Mouse (Mus musculus): ENCODE measurements around the gene Nat8f2.

GRCm38 (mm10) chr6:85820837-85821236 is 48.1 kb downstream of the Nat8f2 start, which contains the start of the genes Nat8f6 and Nat8f5:
- TF ChIP-seq CTCF (IDR thresholded peaks at IDR 0.05 in 2 of 3, conservative IDR thresholded peaks at IDR 0.05 in 1 of 3; ENCODE audit: control insufficient read depth in 1 of 3, insufficient read depth in 1 of 3, low read depth in 2 of 3, low read length in 3 of 3, poor library complexity in 1 of 3, severe bottlenecking in 1 of 3) (no peak), TCF12 (IDR thresholded peaks at IDR 0.05; ENCODE audit: low read depth, low read length) (no peak), POLR2A (IDR thresholded peaks at IDR 0.05; ENCODE audit: control insufficient read depth in 1 of 2, insufficient read depth in 1 of 2, low read depth in 1 of 2, low read length in 2 of 2, poor library complexity in 1 of 2) (no peak), SIN3A (IDR thresholded peaks at IDR 0.05; ENCODE audit: low read length) (no peak), MAX (IDR thresholded peaks at IDR 0.05; ENCODE audit: low read length) (no peak), POLR2AphosphoS2 (IDR thresholded peaks at IDR 0.05; ENCODE audit: low read length) (no peak), GABPA (IDR thresholded peaks at IDR 0.05; ENCODE audit: low read depth, low read length) (no peak), RCOR1 (IDR thresholded peaks at IDR 0.05; ENCODE audit: low read depth, low read length) (no peak), UBTF (IDR thresholded peaks at IDR 0.05; ENCODE audit: borderline replicate concordance, insufficient read depth, low read depth, low read length) (no peak), EP300 (IDR thresholded peaks at IDR 0.05; ENCODE audit: low read depth in 1 of 2, low read length in 2 of 2) (no peak), ELF1 (IDR thresholded peaks at IDR 0.05; ENCODE audit: low read depth, low read length) (no peak)
